Mouse (Mus musculus): ENCODE results near the gene Sim1. TPM values are rescaled to one million over a fixed set of nuclear protein-coding genes. Genes with fewer than 3 reads are reported as not detected.

The Sim1 gene
- not detected for total RNA-seq (2021)
- long read RNA-seq, experiment 1: 0 reads
- long read RNA-seq, experiment 2: 0 reads

DNA sequence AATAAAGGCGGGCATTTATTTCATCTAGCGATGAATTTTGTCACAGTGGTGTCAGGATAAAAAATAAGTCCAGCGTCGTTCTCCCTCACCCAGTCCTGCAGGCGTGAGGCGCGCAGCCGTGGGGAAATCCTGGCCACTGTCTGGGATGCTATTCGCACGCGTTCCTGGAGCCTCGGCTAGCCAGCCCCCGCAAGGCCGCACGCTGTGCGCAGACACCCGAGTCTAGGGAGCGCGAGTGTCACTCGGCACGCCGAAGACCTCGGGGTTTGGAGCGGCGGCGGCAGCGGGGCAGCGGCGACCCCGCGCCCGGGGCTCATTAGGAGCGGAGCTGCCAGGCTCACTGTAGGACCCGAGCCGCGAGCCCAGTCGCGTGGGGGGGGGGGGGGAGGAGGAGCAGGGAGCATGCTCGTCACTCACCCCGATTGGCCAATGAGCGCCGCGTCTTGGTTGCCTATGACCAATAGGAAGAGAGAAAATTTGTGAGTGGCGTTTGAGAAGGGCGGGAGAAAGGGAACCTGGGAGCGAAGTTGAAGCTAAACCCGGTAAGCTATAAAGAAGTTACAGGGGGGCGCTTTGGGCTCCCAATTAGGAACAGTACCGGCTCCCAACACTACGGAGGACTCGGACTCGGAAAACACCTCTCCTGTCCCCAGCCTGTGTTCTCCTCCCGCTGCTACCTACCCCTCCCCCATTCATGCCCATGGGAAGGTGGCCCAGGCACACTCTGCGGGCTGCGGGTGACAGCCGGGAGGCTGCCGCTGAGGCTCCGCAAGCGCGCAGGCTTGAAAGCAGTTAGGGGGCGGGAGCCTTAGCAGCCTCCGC, at the start of gene Sim1:
TSS of gene Sim1 (plus strand) at position 585 of the 822 bp plus-strand sequence.
- peak; percentile 68 to 73 for DNase-seq

- DNase-seq: no peak
Measured at GRCm38 (mm10) chr10:50868202-50868601, 26.4 kb upstream of the Sim1 start.

DNA sequence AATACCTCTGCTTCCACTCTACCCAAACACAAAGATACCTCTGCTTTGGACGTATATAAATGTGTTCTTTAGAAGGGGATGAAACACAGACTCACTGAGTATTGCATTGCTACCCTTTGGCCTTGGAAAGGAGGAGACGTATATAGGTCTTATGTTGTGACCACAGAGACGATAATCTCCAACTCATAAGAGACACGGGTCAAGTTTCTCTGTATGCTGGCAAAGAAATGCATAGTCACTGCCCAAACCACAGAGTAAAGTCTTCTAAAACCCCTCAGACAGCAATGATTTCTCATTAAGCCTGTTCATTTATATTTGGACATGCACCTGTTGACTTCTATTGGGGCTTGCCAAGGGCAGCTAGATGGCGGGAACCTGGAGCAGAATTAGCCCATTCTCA, 17.6 kb upstream of the Sim1 start:
- no peak for DNase-seq

- peak; percentile 23 to 40 for DNase-seq
Measured at GRCm38 (mm10) chr10:50881476-50882069, 13.0 kb upstream of the Sim1 start.

DNA sequence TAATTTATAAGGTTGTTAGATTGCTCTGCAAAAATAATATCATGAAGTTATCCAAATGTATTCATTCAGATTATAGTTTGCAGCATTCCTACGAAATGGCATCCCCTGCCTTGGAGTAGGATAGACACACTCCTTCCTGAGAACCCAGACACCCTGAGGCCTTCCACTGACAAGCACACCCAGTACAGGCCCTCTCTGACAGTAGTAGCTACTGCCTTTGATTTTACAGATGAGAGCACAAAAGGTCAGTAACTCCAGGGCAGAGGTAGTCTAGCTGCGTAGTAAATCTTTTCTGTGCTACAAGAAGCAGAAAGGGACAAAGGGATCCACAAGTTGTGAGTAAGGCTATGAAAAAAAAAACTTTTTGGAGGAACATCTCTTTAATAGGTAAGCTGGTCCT, 12.2 kb upstream of the Sim1 start:
- DNase-seq: no peak

- DNase-seq: no peak
Measured at GRCm38 (mm10) chr10:50886305-50886704, 8.2 kb upstream of the Sim1 start.

- DNase-seq: no peak
Measured at GRCm38 (mm10) chr10:50890621-50891020, 3.9 kb upstream of the Sim1 start.

DNA sequence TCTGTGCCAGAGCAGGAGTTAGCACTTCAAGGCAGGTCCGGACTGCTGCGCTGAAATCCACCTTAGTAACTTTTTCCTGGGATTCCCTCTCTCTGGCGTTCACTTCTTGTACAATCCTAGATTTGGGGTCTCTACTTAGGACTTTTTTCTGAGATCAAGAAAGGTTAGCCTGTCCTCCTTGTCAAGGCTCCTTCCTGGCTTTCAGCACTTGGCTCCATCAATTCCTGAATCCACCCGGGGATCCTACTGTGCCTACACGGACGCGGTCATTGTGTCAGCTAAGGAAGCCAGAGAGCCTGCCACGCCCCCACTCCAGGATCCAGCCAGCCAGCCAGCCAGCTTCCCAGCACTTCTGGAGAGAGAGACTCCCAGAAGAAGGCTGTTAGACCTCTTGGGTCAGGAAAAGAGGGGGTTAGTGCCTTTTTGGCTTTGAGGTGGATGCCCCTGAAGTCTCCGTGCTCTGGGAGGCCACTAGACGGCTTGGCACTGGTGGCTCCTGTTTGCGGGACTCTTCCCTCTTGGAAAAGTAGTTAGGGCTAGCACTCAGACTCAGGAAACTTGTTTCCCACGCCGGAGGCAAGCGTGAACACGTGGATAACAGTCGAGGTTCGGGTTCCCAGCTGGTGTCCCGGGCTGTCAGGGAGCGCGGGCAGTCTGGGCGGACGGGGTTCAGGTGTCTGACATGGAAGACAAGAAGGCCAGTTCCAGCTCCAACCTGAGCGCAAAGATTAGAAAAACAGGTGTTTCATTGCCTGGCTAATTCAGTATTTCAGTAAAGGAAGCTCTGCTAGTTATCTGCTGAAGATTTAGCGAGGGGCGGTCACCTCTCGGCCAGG, 2.5 kb upstream of the Sim1 start:
- DNase-seq: no peak

GRCm38 (mm10) chr10:50892751-50893320, 1.7 kb upstream of the Sim1 start:
- DNase-seq: no peak

GRCm38 (mm10) chr10:50893546-50893945, 1.0 kb upstream of the Sim1 start:
- DNase-seq: no peak

DNA sequence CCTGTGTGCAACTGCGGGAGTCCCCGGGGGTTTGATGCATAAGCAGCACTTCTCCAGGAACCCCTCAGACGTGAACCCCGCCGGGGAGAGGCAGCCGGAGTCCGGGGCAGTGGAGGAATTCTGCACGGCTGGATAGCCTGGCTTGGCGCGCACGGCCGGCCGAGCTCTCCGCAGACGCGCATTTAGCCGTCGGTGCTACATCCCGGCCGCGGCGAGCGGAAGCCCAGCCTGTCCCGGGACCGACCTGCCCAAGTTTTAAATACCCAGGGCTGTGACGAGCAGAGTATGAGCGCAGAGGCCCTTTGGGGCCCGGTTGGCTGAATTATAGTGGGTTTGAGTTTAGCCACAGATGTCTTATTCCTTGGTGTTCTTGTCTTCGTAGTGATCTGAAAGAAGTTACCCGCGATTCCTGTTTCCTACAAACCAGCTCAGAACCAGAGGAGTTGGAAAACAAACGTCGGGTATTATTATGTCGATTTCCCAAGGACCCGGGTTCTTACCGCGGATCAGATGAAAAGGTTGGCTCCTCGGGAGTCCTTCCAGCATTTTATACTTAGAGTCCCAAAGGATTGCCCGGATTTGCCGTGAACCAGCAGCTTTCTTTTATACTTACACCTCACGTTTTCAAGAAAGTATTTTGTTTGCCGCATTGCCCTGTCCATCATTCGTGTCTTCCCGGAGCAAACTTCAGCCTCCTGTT, 687 bp downstream of the Sim1 start:
- no peak for DNase-seq

GRCm38 (mm10) chr10:50895881-50896766, 1.6 kb downstream of the Sim1 start:
- no peak for DNase-seq

- no peak for DNase-seq
Measured at GRCm38 (mm10) chr10:50896767-50897390, 2.3 kb downstream of the Sim1 start.

- no peak for DNase-seq
Measured at GRCm38 (mm10) chr10:50897530-50898471, 3.2 kb downstream of the Sim1 start.

- no peak for DNase-seq
Measured at GRCm38 (mm10) chr10:50898621-50899020, 4.1 kb downstream of the Sim1 start.

DNA sequence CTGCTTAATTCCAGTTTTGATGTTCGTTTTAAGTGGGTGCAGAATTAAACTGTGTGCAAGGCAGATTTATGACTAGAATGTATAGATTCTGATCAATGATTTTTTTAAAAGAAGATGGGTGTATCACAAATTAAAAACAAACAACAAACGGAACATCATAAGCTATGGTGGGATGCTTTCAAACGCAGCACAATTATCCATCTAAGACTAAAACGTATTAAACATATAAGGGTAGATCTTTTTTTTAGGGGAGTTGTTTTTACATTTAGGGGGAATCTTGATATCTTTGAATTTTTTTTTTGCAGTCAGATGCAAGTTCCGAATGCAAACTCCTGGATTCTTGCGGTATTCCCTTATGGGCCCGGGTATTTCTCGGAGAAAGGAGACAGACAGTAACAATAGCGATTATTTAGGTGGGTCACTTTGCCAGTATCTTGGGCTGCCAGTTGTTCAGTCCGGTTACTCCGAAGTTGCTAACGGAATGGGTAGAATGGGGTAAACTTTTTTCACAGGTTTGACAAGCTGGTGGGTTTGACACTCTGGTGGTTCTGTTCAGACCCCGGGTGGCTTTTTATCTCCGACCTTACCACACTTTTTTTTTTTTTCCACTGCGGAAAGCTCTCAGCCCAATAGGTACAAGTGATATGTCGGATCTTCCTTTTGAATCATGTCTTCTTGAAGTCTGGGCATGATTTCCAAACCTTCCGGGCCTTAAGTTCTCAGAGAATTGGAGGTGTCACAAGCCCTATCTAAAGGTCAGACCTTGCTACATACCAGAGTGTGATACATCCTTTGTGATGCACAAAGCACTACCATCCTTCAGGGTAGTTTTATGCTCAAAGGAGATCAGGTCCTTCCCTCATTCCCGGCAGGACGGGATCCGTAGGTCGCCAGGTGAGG, 5.5 kb downstream of the Sim1 start:
- no peak for DNase-seq

DNA sequence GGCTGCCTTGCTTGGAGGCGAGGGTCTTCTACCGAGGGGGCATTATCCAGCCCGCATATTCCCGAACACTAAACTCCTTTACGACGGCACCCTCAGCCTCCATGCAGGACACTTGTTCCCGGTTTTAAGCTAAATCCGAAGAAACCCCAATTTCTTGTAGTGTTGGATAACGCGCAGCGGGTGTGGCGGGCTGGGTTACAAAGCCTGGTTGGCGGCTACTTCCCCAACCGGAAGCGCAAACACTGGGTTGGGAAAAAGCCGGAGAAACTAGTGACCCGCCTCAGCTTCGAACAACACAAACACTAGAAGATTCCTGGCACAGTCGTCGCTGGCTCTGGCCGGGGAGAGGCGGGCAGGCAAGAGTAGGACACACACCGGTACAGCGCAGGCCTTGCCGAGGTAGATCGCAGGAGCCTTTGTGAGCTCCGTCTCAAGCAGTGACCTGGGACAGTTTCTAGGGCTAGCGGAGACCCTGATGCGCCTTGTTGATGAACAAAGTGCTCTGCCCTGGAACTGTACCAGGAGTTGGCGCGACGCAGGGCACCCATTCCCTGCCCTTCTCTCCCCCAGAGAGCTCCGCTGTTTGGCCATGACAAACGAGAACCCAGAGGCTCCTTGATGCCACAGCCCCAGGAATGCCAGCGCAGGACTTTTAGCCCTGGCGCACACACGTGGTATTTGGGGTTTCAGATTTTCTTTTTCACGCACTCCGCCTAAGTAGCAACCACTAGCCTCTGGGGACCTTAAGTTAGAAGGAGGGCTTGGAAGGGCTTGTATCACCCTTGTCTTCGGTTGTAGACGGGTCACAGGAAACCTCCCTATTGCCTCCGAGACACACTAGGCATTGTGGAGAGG, 6.4 kb downstream of the Sim1 start:
- no peak for DNase-seq
